Mouse (Mus musculus) midbrain, embryonic 12.5 days (tissue): ENCODE data around the gene Plekha6. TPM values are rescaled to one million over a fixed set of nuclear protein-coding genes. Genes with fewer than 3 reads are reported as not detected.

ENCODE experiments used
- ATAC-seq: fragments of 200-750 bp; cut with Nextera tagmentation; 2 replicates; pipeline ENCODE4 v1.8.0; 2017; ENCODE audit warnings: low read depth, moderate TSS enrichment, moderate library complexity; ENCODE audit not compliant: low FRiP score
- H3K27ac ChIP-seq: fragments of 300-500 bp; sonication (generic); replicated peaks from 2 replicates; pipeline ENCODE4 v1.5.1; 2016; ENCODE audit warnings: mild to moderate bottlenecking
- H3K27me3 ChIP-seq: fragments of 300-500 bp; sonication (generic); 2 replicates; pipeline ENCODE4 v1.6.1; 2016; ENCODE audit warnings: mild to moderate bottlenecking
- H3K36me3 ChIP-seq: fragments of 300-500 bp; sonication (generic); 2 replicates; pipeline ENCODE4 v1.6.1; 2016
- H3K4me1 ChIP-seq: fragments of 300-500 bp; sonication (generic); 2 replicates; pipeline ENCODE4 v1.6.1; 2016
- H3K4me2 ChIP-seq: fragments of 300-500 bp; sonication (generic); replicated peaks from 2 replicates; pipeline ENCODE4 v1.6.1; 2016; ENCODE audit warnings: mild to moderate bottlenecking, moderate library complexity
- H3K4me3 ChIP-seq: fragments of 300-500 bp; sonication (generic); 2 replicates; pipeline ENCODE4 v1.5.1; 2016; ENCODE audit warnings: mild to moderate bottlenecking
- H3K9ac ChIP-seq: fragments of 300-500 bp; sonication (generic); replicated peaks from 2 replicates; pipeline ENCODE4 v1.6.1; 2016; ENCODE audit warnings: mild to moderate bottlenecking, moderate library complexity
- H3K9me3 ChIP-seq: fragments of 300-500 bp; sonication (generic); 2 replicates; pipeline ENCODE4 v1.6.1; 2016; ENCODE audit warnings: mild to moderate bottlenecking
- WGBS: fragments of 180-500 bp; shearing (Covaris S2); methylation state at CpG from one replicate; pipeline ENCODE4 v1.1.7; 2016; 5-methylcytosine and 5-hydroxymethylcytosine counted together
- polyA plus RNA-seq: library from polyadenylated mRNA; unstranded; fragments of >200 nt; fragmentation: Nextera tagmentation; extraction: Ambion mirVana; gene quantifications from 2 replicates; pipeline ENCODE4 v1.2.1, GENCODE M21; 2016

The Plekha6 gene
- polyA plus RNA-seq, 1 experiment from 2014 or later: 27.7 TPM

- ATAC-seq: no peak
- 80% methylated on average over 3 of the region's 3 CpGs for WGBS
- H3K4me3 ChIP-seq: no peak overlapping the region
- H3K9me3 ChIP-seq: no peaks in the 10 kb centered on the region
- H3K9ac ChIP-seq: no peak overlapping the region
- no peak overlapping the region for H3K27ac ChIP-seq
- H3K4me2 ChIP-seq: no peak overlapping the region
- H3K36me3 ChIP-seq: no peaks in the 10 kb centered on the region
- no peaks in the 10 kb centered on the region for H3K4me1 ChIP-seq
- H3K27me3 ChIP-seq: peaks cover 4% of the 10 kb centered on the region; the same call in 1 of the 2 replicates
Observed at GRCm38 (mm10) chr1:133347226-133347625, 183.2 kb downstream of the Plekha6 start.

GRCm38 (mm10) chr1:133347693-133348520, 183.9 kb downstream of the Plekha6 start:
- H3K9ac ChIP-seq: no peak overlapping the region
- H3K27ac ChIP-seq: no peak overlapping the region
- H3K4me1 ChIP-seq: no peaks in the 10 kb centered on the region
- peaks cover 11% of the 10 kb centered on the region; the same call in 1 of the 2 replicates for H3K27me3 ChIP-seq
- no peaks in the 10 kb centered on the region for H3K36me3 ChIP-seq
- H3K4me2 ChIP-seq: no peak overlapping the region
- ATAC-seq: no peak
- H3K4me3 ChIP-seq: no peak overlapping the region
- 82% methylated on average over 11 of the region's 11 CpGs for WGBS
- no peaks in the 10 kb centered on the region for H3K9me3 ChIP-seq

- no peak within 1 kb of the TSS for H3K4me2 ChIP-seq
- no peaks in the 10 kb centered on the region for H3K4me1 ChIP-seq
- no peaks in the 10 kb centered on the region for H3K9me3 ChIP-seq
- peaks cover 23% of the 10 kb centered on the region for H3K27me3 ChIP-seq
- ATAC-seq: no peak
- no peaks in the 10 kb centered on the region for H3K36me3 ChIP-seq
- H3K9ac ChIP-seq: no peak within 1 kb of the TSS
- WGBS: 96% methylated on average over 1 of the region's 1 CpGs
- no peak within 1 kb of the TSS for H3K4me3 ChIP-seq
- no peak within 1 kb of the TSS for H3K27ac ChIP-seq
Observed at GRCm38 (mm10) chr1:133350210-133350609, 186.2 kb downstream of the Plekha6 start, which contains the start of gene Ren1. TSS of gene Ren1 (plus strand) at chr1:133350510.

GRCm38 (mm10) chr1:133351762-133352161, 187.8 kb downstream of the Plekha6 start:
- WGBS: 32% methylated on average over 9 of the region's 9 CpGs
- H3K9me3 ChIP-seq: no peaks in the 10 kb centered on the region
- no peaks in the 10 kb centered on the region for H3K4me1 ChIP-seq
- ATAC-seq: no peak
- peaks cover 38% of the 10 kb centered on the region for H3K27me3 ChIP-seq
- no peaks in the 10 kb centered on the region for H3K36me3 ChIP-seq
- H3K9ac ChIP-seq: no peak overlapping the region
- no peak overlapping the region for H3K27ac ChIP-seq
- no peak overlapping the region for H3K4me3 ChIP-seq
- no peak overlapping the region for H3K4me2 ChIP-seq

Other genes with a start within 250 kb of the Plekha6 start
- 50.1 and 56.4 TPM in 2 replicates for gene Mdm4, start 133.6 kb upstream of the Plekha6 start, polyA plus RNA-seq
- 21.3 and 21.7 TPM in 2 replicates for gene Pik3c2b, start 118.5 kb upstream of the Plekha6 start, polyA plus RNA-seq
- gene Ppp1r15b, start 33.1 kb upstream of the Plekha6 start, polyA plus RNA-seq: 52.7 and 57.9 TPM in 2 replicates
- not detected in 2 replicates for gene Golt1a, start 145.6 kb downstream of the Plekha6 start, polyA plus RNA-seq
- gene Kiss1, start 157.7 kb downstream of the Plekha6 start, polyA plus RNA-seq: not detected in 2 replicates
- gene Ren1, start 186.3 kb downstream of the Plekha6 start, polyA plus RNA-seq: not detected in 2 replicates
- 3.8 and 3.9 TPM in 2 replicates for gene Etnk2, start 199.4 kb downstream of the Plekha6 start, polyA plus RNA-seq